Mouse (Mus musculus) ES-Bruce4 (cell line): ENCODE data around the gene Oas1d.

Experiments used
- CTCF ChIP-seq: IDR thresholded peaks from one replicate; pipeline ENCODE4 v1.8.1; 2011; ENCODE audit warnings: low read depth, low read length
- POLR2A ChIP-seq: IDR thresholded peaks from one replicate; pipeline ENCODE4 v1.8.1; 2011; ENCODE audit warnings: low read length; ENCODE audit not compliant: insufficient read depth

- TF ChIP-seq CTCF (no peak), POLR2A (no peak)
Measured at GRCm38 (mm10) chr5:120966894-120967293, 52.6 kb downstream of the Oas1d start.
